Mouse (Mus musculus) adrenal gland, adult 2 months (tissue): ENCODE measurements around the gene Ppp1r15b. TPM values are rescaled to one million over a fixed set of nuclear protein-coding genes. Genes with fewer than 3 reads are reported as not detected.

Experiments used
- DNase-seq: peaks from one replicate; pipeline ENCODE4 v3.0.0; 2021
- polyA plus RNA-seq: library from polyadenylated mRNA; depleted of rRNA; stranded (reverse); fragments of >200 nt; gene quantifications from 2 replicates; pipeline ENCODE4 v1.2.3, GENCODE M21; 2012
- total RNA-seq, 2 experiments: library from RNA; stranded (reverse); gene quantifications; 2 replicates each; pipeline ENCODE4 v1.2.3; 2021

The Ppp1r15b gene
- total and polyA plus RNA-seq, 3 experiments, result 34.1 to 90.2 (median 89.6) TPM

- DNase-seq, result no peak
Observed at GRCm38 (mm10) chr1:133161559-133161958, 30.6 kb downstream of the Ppp1r15b start.

- no peak for DNase-seq
Observed at GRCm38 (mm10) chr1:133162046-133162445, 31.1 kb downstream of the Ppp1r15b start.

- DNase-seq, result no peak
Observed at GRCm38 (mm10) chr1:133162981-133163380, 32.0 kb downstream of the Ppp1r15b start.

- peak; percentile 61 for DNase-seq
Observed at GRCm38 (mm10) chr1:133163820-133164431, 33.0 kb downstream of the Ppp1r15b start, which contains the start of gene Plekha6. TSS of gene Plekha6 (plus strand) at chr1:133164210.

GRCm38 (mm10) chr1:133164591-133165011 is 33.7 kb downstream of the Ppp1r15b start:
- peak; percentile 41 for DNase-seq

GRCm38 (mm10) chr1:133165111-133165510 is 34.2 kb downstream of the Ppp1r15b start:
- no peak for DNase-seq

GRCm38 (mm10) chr1:133168318-133169060 is 37.5 kb downstream of the Ppp1r15b start:
- no peak for DNase-seq

- DNase-seq, result no peak
Observed at GRCm38 (mm10) chr1:133170196-133170595, 39.3 kb downstream of the Ppp1r15b start.

- DNase-seq, result peak; percentile 56
Observed at GRCm38 (mm10) chr1:133171357-133171756, 40.4 kb downstream of the Ppp1r15b start.

- no peak for DNase-seq
Observed at GRCm38 (mm10) chr1:133175150-133175549, 44.2 kb downstream of the Ppp1r15b start.

GRCm38 (mm10) chr1:133177480-133178172 is 46.7 kb downstream of the Ppp1r15b start:
- peak; percentile 57 for DNase-seq

- no peak for DNase-seq
Observed at GRCm38 (mm10) chr1:133178732-133179440, 47.9 kb downstream of the Ppp1r15b start.

GRCm38 (mm10) chr1:133181072-133182015 is 50.4 kb downstream of the Ppp1r15b start:
- peak; percentile 78 for DNase-seq

GRCm38 (mm10) chr1:133182016-133182705 is 51.2 kb downstream of the Ppp1r15b start:
- DNase-seq, result peak; percentile 72

- no peak for DNase-seq
Observed at GRCm38 (mm10) chr1:133182706-133183095, 51.8 kb downstream of the Ppp1r15b start.

GRCm38 (mm10) chr1:133183141-133183925 is 52.4 kb downstream of the Ppp1r15b start:
- DNase-seq, result no peak

- DNase-seq, result no peak
Observed at GRCm38 (mm10) chr1:133187948-133188680, 57.2 kb downstream of the Ppp1r15b start.

GRCm38 (mm10) chr1:133188719-133189118 is 57.8 kb downstream of the Ppp1r15b start:
- peak; percentile 64 for DNase-seq
